Mouse (Mus musculus) heart, adult 2 months (tissue): ENCODE measurements around the gene Ppm1h. TPM values are rescaled to one million over a fixed set of nuclear protein-coding genes. Genes with fewer than 3 reads are reported as not detected.

ENCODE experiments used
- DNase-seq, 2 experiments: peaks; one replicate each; pipeline ENCODE4 v3.0.0; 2021
- H3K27ac ChIP-seq: fragments of 200-600 bp; 2 replicates; pipeline ENCODE4 v1.8.1; 2022
- H3K27me3 ChIP-seq: fragments of 200-500 bp; 2 replicates; pipeline ENCODE4 v1.6.1; 2012; ENCODE audit warnings: mild to moderate bottlenecking, low read length, inconsistent platforms, mixed read lengths; ENCODE audit not compliant: control insufficient read depth, insufficient read depth
- H3K36me3 ChIP-seq: fragments of 200-500 bp; 2 replicates; pipeline ENCODE4 v1.6.1; 2012; ENCODE audit warnings: low read length, inconsistent platforms; ENCODE audit not compliant: control insufficient read depth, insufficient read depth
- H3K4me1 ChIP-seq: fragments of 200-500 bp; 2 replicates; pipeline ENCODE4 v1.6.1; 2011; ENCODE audit warnings: low read length; ENCODE audit not compliant: control insufficient read depth, insufficient read depth
- H3K4me3 ChIP-seq: fragments of 200-600 bp; 2 replicates; pipeline ENCODE4 v1.8.1; 2022
- H3K79me2 ChIP-seq: fragments of 200-500 bp; replicated peaks from 2 replicates; pipeline ENCODE4 v1.6.1; 2012; ENCODE audit warnings: mild to moderate bottlenecking, inconsistent platforms, low read length, moderate library complexity, mixed read lengths; ENCODE audit not compliant: control insufficient read depth, insufficient read depth
- H3K9ac ChIP-seq: fragments of 200-500 bp; 2 replicates; pipeline ENCODE4 v1.6.1; 2012; ENCODE audit warnings: low read depth, mild to moderate bottlenecking, control low read depth, inconsistent platforms, low read length, mixed read lengths
- CTCF ChIP-seq: fragments of 200-600 bp; IDR thresholded peaks from 2 replicates; pipeline ENCODE4 v1.8.1; 2022; ENCODE audit warnings: antibody characterized with exemption, mild to moderate bottlenecking, moderate library complexity
- EP300 ChIP-seq: fragments of 200-500 bp; IDR thresholded peaks from 2 replicates; pipeline ENCODE4 v1.6.1; 2011; ENCODE audit warnings: low read depth, low read length, control low read depth; ENCODE audit not compliant: insufficient read depth
- POLR2A ChIP-seq: fragments of 200-500 bp; IDR thresholded peaks from 2 replicates; pipeline ENCODE4 v1.6.1; 2011; ENCODE audit warnings: mild to moderate bottlenecking, low read depth, low read length, control low read depth; ENCODE audit not compliant: insufficient read depth
- WGBS: fragments of 180-500 bp; shearing (Covaris S2); methylation state at CpG from one replicate; pipeline ENCODE4 v1.1.7; 2018; 5-methylcytosine and 5-hydroxymethylcytosine counted together
- intact Hi-C: fragments of 180-260 bp; cut with DNase I; formaldehyde crosslinking; loops from one replicate; pipeline ENCODE4 v1.15.1; 2025
- polyA plus RNA-seq: library from polyadenylated mRNA; depleted of rRNA; stranded (reverse); fragments of >200 nt; gene quantifications from 2 replicates; pipeline ENCODE4 v1.2.3, GENCODE M21; 2012
- total RNA-seq, 2 experiments: library from RNA; stranded (reverse); gene quantifications; 2 replicates each; pipeline ENCODE4 v1.2.3; 2021

The Ppm1h gene
- total and polyA plus RNA-seq, 3 experiments, result 4.5 to 7.8 (median 6.4) TPM

GRCm38 (mm10) chr10:122754967-122755366 lies 76.4 kb downstream of the Ppm1h start:
- TF ChIP-seq CTCF (no peak), POLR2A (no peak), EP300 (no peak)
- Histone ChIP-seq H3K27me3 (no peaks in the 10 kb centered on the region), H3K36me3 (no peaks in the 10 kb centered on the region), H3K79me2 (no peaks in the 10 kb centered on the region), H3K27ac (no peak overlapping the region), H3K4me3 (no peak overlapping the region), H3K9ac (no peak overlapping the region), H3K4me1 (peaks cover 5% of the 10 kb centered on the region)
- WGBS, result 100% methylated on average over 1 of the region's 1 CpGs
- intact Hi-C loops, result loop anchor here (5.0 kb wide), 1 partner anchor 37 kb away; no protein-coding TSS in a partner anchor
- no peak for DNase-seq

DNA sequence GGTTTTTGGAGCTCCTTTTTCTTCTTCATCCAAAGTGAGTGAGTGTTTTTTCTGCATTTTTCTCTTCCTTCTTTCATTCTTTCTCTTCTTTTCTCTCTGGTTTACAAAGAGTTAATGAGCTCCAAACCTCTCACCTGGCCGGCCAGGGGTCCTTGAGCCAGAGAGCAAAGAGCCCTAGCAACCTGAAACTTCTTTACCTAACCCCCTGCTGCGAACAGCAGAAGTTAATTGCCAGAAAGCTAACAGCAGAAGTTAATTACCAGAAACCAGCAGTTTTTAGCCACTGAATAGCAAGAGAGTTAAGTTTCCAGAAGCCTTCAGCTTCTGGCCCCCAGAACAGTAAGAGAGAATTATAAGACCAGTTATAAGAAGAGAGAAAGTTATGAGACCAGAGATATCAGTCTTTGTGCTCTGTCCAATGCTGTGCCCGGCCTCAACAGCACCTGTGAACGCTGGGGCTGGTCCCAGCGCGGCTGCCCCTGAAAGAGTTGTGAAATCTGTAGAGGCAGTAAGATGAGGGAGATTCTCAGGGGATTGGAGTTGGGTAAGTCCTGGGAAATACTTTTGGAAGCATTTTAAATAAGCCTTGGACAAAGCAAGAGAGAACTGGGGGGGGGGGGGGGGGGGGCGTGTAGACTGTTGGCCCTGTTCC lies 78.4 kb downstream of the Ppm1h start:
- H3K4me1 ChIP-seq, result peaks cover 5% of the 10 kb centered on the region
- TF ChIP-seq POLR2A, result no peak
- TF ChIP-seq CTCF, result no peak
- TF ChIP-seq EP300, result no peak
- no peaks in the 10 kb centered on the region for H3K27me3 ChIP-seq
- no peak overlapping the region for H3K9ac ChIP-seq
- H3K4me3 ChIP-seq, result no peak overlapping the region
- no peaks in the 10 kb centered on the region for H3K79me2 ChIP-seq
- WGBS, result 55% methylated on average over 7 of the region's 7 CpGs
- no peak overlapping the region for H3K27ac ChIP-seq
- intact Hi-C loops, result no loop called here
- H3K36me3 ChIP-seq, result no peaks in the 10 kb centered on the region
- DNase-seq, result no peak

DNA sequence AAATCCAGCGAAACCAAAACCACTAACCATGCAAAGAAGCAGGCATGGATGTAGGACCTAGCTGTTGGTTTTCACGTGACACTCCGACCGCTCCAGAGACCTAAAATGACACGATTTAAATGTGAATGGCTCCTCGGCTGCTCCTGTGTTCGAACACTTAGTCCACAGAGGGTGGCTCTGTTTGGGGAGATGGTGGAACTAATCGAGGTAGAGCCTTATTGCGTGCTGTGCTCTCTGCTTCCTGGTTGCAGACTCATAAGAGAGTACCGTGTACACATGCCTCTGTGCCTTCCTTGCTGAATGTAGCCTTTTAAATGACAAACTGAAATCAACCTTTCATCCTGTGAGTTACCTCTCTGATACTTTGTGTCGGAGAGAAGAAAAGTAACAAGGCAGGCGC lies 79.2 kb downstream of the Ppm1h start:
- intact Hi-C loops, result no loop called here
- H3K9ac ChIP-seq, result no peak overlapping the region
- no peak for TF ChIP-seq EP300
- no peak for TF ChIP-seq CTCF
- TF ChIP-seq POLR2A, result no peak

DNA sequence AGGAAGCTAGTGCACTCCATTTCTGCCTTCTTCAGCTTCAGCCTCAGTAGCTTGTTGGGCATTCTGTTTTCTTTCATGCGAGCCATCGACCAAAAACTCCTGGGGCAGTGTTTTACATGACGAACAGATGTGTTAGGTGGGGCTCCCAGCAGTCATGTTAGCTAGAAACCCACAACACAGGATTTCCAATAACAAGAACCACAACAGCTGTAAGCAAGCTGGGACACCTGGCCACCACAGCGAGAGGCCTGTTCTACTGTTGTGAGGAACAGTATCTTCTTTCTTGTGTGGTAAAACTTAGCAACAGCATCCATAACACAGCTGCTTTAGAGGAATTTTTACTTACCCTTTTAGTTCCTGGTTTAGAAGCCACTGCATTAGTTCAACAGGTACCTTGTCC lies 79.8 kb downstream of the Ppm1h start:
- Histone ChIP-seq H3K36me3 (no peaks in the 10 kb centered on the region), H3K79me2 (no peaks in the 10 kb centered on the region), H3K4me3 (no peak overlapping the region), H3K4me1 (peaks cover 4% of the 10 kb centered on the region), H3K27ac (no peak overlapping the region), H3K27me3 (no peaks in the 10 kb centered on the region), H3K9ac (no peak overlapping the region)
- no peak for DNase-seq
- 82% methylated on average over 4 of the region's 4 CpGs for WGBS
- no peak for TF ChIP-seq POLR2A
- TF ChIP-seq EP300, result no peak
- no peak for TF ChIP-seq CTCF
- intact Hi-C loops, result no loop called here

More for the DNA sequence above, 79.2 kb downstream of the Ppm1h start:
- DNase-seq, result no peak
- no peak overlapping the region for H3K4me3 ChIP-seq
- WGBS, result 86% methylated on average over 12 of the region's 12 CpGs
- no peak overlapping the region for H3K27ac ChIP-seq
- H3K4me1 ChIP-seq, result peaks cover 7% of the 10 kb centered on the region
- no peaks in the 10 kb centered on the region for H3K36me3 ChIP-seq
- no peaks in the 10 kb centered on the region for H3K27me3 ChIP-seq
- H3K79me2 ChIP-seq, result no peaks in the 10 kb centered on the region

GRCm38 (mm10) chr10:122759729-122760128 lies 81.2 kb downstream of the Ppm1h start:
- Histone ChIP-seq H3K27me3 (no peaks in the 10 kb centered on the region), H3K27ac (no peak overlapping the region), H3K4me1 (peaks cover 2% of the 10 kb centered on the region), H3K36me3 (no peaks in the 10 kb centered on the region), H3K4me3 (no peak overlapping the region), H3K9ac (no peak overlapping the region), H3K79me2 (no peaks in the 10 kb centered on the region)
- WGBS, result 86% methylated on average over 2 of the region's 2 CpGs
- no peak for DNase-seq
- intact Hi-C loops, result loop anchor here (10.0 kb wide), 1 partner anchor 85 kb away; the partner anchor contains the start of gene Ppm1h
- no peak for TF ChIP-seq EP300
- TF ChIP-seq CTCF, result no peak
- TF ChIP-seq POLR2A, result no peak
